Mouse (Mus musculus): Measurements from ENCODE around the gene Mon1a. TPM values are rescaled to one million over a fixed set of nuclear protein-coding genes. Genes with fewer than 3 reads are reported as not detected.

Gene Mon1a
- polyA plus RNA-seq, 1 experiment from 2014 or later = 25.2 TPM

- Histone ChIP-seq H3K9me3 (ENCODE audit: control insufficient read depth, low read length) (no peaks in the 10 kb centered on the region), H3K4me2 (ENCODE audit: low read length) (peak overlapping the region; percentile 86), H3K4me1 (replicated peaks; ENCODE audit: control insufficient read depth, insufficient read depth, low read length) (peaks cover 22% of the 10 kb centered on the region), H3K27ac (ENCODE audit: low read length) (0 out of 2 replicates have a peak overlapping the region, but pooled peaks have one; percentile 20), H3K4me3 (replicated peaks; ENCODE audit: low read length) (peak overlapping the region; percentile 64), H3K36me3 (ENCODE audit: control insufficient read depth, insufficient read depth) (no peaks in the 10 kb centered on the region), H3K9ac (replicated peaks; ENCODE audit: low read depth, low read length) (peak overlapping the region; percentile 69), H3K27me3 (replicated peaks; ENCODE audit: control insufficient read depth, insufficient read depth, low read length) (no peaks in the 10 kb centered on the region; the same call in 1 of the 2 replicates)
- WGBS = under 1% methylated on average over 41 of the region's 41 CpGs
- peak; percentile 44 for ATAC-seq
Observed at GRCm38 (mm10) chr9:107935790-107936214, 47.9 kb downstream of the Mon1a start.

DNA sequence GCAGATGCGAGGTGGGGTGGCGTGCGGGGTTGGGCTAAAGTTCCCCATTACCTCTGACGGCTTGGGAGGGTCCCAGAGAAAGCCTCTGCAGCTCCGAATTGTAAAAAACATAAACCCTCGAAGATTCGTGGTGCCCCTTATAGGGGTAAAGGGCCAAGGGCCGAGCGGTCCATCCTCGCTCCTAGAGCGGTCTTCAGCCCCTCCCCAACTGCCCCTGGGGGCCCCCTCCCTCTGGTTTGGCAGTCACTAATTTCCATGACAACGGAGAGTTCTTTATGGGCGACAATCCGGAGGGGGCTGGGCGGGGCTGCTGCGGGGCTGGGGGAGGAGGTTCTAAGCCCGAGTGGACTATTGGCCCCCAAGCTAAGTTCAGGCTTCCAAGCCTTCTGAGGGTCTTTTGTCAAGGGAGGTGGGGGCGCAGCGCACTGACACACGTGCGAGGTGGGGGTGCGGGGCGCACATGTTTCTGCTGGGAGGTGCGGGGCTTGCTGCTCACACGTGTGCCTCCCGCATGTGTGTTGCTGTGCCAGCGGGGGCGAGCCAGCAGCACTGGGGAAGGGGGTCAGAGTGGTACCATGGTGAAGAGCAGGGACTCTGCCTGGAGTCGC lies 48.4 kb downstream of the Mon1a start:
- WGBS = under 1% methylated on average over 29 of the region's 29 CpGs
- Histone ChIP-seq H3K27me3 (replicated peaks; ENCODE audit: control insufficient read depth, insufficient read depth, low read length) (no peaks in the 10 kb centered on the region; the same call in 1 of the 2 replicates), H3K4me2 (ENCODE audit: low read length) (peak overlapping the region; percentile 86), H3K36me3 (ENCODE audit: control insufficient read depth, insufficient read depth) (no peaks in the 10 kb centered on the region), H3K4me1 (replicated peaks; ENCODE audit: control insufficient read depth, insufficient read depth, low read length) (peaks cover 22% of the 10 kb centered on the region), H3K4me3 (replicated peaks; ENCODE audit: low read length) (peak overlapping the region; percentile 64), H3K9ac (replicated peaks; ENCODE audit: low read depth, low read length) (peak overlapping the region; percentile 69), H3K9me3 (ENCODE audit: control insufficient read depth, low read length) (no peaks in the 10 kb centered on the region), H3K27ac (ENCODE audit: low read length) (no peak overlapping the region)
- peak; percentile 51 for ATAC-seq

DNA sequence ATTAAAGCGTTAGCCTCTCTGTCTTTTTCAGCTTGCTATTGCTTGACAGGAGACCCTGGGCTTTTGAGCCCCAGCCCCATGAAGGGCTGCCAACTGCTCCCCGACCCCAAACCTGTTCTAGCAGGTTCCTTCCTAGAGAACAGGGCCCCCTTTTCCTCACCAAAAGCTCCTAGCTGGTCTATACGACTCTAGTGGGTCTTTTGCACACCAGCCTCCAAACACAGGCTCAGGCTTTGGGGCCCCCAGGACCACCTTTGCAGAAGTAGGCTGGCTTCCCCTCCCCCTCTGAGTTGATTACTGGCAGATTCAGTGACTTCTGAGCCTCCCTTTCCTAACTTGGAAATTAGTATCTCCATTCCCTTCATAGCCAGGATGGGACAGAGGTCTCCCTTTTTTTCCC lies 48.9 kb downstream of the Mon1a start:
- Histone ChIP-seq H3K4me2 (ENCODE audit: low read length) (peak overlapping the region; percentile 86), H3K27ac (ENCODE audit: low read length) (no peak overlapping the region), H3K27me3 (replicated peaks; ENCODE audit: control insufficient read depth, insufficient read depth, low read length) (no peaks in the 10 kb centered on the region; the same call in 1 of the 2 replicates), H3K4me3 (replicated peaks; ENCODE audit: low read length) (peak overlapping the region; percentile 64), H3K4me1 (replicated peaks; ENCODE audit: control insufficient read depth, insufficient read depth, low read length) (peaks cover 22% of the 10 kb centered on the region), H3K9ac (replicated peaks; ENCODE audit: low read depth, low read length) (peak overlapping the region; percentile 69), H3K9me3 (ENCODE audit: control insufficient read depth, low read length) (no peaks in the 10 kb centered on the region), H3K36me3 (ENCODE audit: control insufficient read depth, insufficient read depth) (no peaks in the 10 kb centered on the region)
- no peak for ATAC-seq
- WGBS = 11% methylated on average over 3 of the region's 3 CpGs

DNA sequence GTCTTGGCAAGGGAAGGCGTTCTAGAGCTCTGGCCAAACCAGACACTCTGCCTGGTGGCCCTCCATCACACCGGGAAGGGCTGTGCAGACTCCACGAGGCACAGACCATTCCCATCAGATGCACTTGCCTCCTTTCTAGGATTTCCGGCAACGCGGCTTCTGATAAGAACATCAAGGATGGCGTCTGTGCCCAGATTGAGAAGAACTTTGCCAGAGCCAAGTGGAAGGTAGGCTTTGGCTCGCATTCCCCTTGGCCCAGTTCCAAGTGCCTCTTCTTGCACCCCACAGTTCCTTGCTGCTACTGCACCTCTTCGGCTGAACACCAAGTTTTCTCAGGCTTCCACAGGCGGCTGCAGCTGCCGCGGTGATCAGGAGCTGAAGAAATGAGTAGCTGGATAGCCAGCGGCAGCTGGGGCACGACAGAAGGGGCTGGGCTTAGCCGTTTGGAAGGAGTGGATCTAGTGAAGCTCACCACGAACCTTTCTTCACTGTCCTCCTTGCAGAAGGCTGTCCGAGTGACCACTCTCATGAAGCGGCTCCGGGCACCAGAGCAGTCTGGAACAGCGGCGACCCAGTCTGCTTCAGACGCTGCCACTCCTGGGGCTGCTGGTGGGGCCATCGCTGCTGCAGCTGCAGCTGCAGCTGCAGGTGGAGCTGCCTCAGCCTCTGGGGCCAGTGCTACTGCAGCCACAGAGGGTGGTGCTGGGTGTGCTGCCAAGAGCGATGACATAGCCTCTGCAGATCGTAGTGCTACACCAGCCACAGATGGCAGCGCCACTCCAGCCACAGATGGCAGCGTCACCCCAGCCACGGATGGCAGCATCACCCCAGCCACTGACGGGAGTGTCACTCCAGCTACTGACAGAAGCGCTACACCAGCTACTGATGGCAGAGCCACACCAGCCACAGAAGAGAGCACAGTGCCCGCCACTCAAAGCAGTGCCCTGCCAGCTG lies 59.6 kb downstream of the Mon1a start:
- Histone ChIP-seq H3K27me3 (replicated peaks; ENCODE audit: control insufficient read depth, insufficient read depth, low read length) (no peaks in the 10 kb centered on the region), H3K9me3 (ENCODE audit: control insufficient read depth, low read length) (no peaks in the 10 kb centered on the region), H3K4me1 (replicated peaks; ENCODE audit: control insufficient read depth, insufficient read depth, low read length) (peaks cover 15% of the 10 kb centered on the region), H3K9ac (replicated peaks; ENCODE audit: low read depth, low read length) (no peak overlapping the region), H3K36me3 (ENCODE audit: control insufficient read depth, insufficient read depth) (no peaks in the 10 kb centered on the region), H3K4me3 (replicated peaks; ENCODE audit: low read length) (no peak overlapping the region), H3K4me2 (ENCODE audit: low read length) (no peak overlapping the region), H3K27ac (ENCODE audit: low read length) (no peak overlapping the region)
- no peak for ATAC-seq
- WGBS = 89% methylated on average over 31 of the region's 31 CpGs

DNA sequence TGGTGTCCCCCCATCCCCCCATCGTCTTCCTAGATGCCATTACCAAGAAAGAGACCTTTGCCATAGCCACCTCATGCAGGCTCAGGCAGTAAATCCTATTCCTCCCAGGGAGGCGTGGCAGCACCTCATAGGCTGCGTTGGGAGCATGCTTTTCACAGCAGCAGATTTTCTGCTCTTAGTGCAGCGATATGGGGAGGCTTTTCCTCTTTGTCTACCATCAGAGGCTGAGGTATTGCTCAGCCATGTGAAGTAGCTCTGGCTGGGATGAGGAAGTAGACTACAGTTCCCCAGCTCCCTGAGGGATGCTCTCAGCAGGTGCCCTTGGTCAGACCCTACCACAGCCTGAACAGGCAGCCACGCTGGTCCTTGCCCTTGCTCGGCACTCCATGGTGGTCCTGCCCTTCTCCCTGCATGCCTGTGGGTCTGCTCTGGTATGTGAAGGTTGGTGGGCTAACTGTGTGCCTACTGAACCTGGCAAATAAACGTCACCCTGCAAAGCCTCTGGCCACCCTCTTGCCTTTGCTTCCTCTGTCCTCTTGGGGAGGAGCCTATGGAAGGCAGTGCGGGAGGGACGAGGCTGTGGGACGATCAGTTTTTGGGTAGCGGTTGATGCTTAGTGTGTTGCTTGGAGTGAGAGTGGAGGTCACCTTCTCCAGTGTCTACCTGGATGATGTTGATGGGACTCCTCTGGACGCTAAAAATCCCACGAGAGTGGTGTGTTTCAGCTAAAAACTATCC lies 61.4 kb downstream of the Mon1a start:
- H3K4me2 ChIP-seq (ENCODE audit: low read length) = no peak overlapping the region
- H3K4me3 ChIP-seq (replicated peaks; ENCODE audit: low read length) = no peak overlapping the region
- H3K27ac ChIP-seq (ENCODE audit: low read length) = no peak overlapping the region
- no peaks in the 10 kb centered on the region for H3K27me3 ChIP-seq (replicated peaks; ENCODE audit: control insufficient read depth, insufficient read depth, low read length)
- H3K36me3 ChIP-seq (ENCODE audit: control insufficient read depth, insufficient read depth) = no peaks in the 10 kb centered on the region
- no peak for ATAC-seq
- H3K9ac ChIP-seq (replicated peaks; ENCODE audit: low read depth, low read length) = no peak overlapping the region
- peaks cover 15% of the 10 kb centered on the region for H3K4me1 ChIP-seq (replicated peaks; ENCODE audit: control insufficient read depth, insufficient read depth, low read length)
- 83% methylated on average over 13 of the region's 13 CpGs for WGBS
- H3K9me3 ChIP-seq (ENCODE audit: control insufficient read depth, low read length) = no peaks in the 10 kb centered on the region

- Histone ChIP-seq H3K27me3 (replicated peaks; ENCODE audit: control insufficient read depth, insufficient read depth, low read length) (no peaks in the 10 kb centered on the region), H3K4me1 (replicated peaks; ENCODE audit: control insufficient read depth, insufficient read depth, low read length) (peaks cover 15% of the 10 kb centered on the region), H3K9me3 (ENCODE audit: control insufficient read depth, low read length) (no peaks in the 10 kb centered on the region), H3K4me2 (ENCODE audit: low read length) (peak within 1 kb of the TSS; percentile 66), H3K9ac (replicated peaks; ENCODE audit: low read depth, low read length) (peak within 1 kb of the TSS; percentile 76), H3K36me3 (ENCODE audit: control insufficient read depth, insufficient read depth) (no peaks in the 10 kb centered on the region), H3K27ac (ENCODE audit: low read length) (peak within 1 kb of the TSS; percentile 85), H3K4me3 (replicated peaks; ENCODE audit: low read length) (peak within 1 kb of the TSS; percentile 70)
- WGBS = 92% methylated on average over 10 of the region's 10 CpGs
- no peak for ATAC-seq
Observed at GRCm38 (mm10) chr9:107949922-107950235, 61.9 kb downstream of the Mon1a start, which contains the start of gene Traip. TSS of gene Traip (plus strand) at chr9:107950136.

DNA sequence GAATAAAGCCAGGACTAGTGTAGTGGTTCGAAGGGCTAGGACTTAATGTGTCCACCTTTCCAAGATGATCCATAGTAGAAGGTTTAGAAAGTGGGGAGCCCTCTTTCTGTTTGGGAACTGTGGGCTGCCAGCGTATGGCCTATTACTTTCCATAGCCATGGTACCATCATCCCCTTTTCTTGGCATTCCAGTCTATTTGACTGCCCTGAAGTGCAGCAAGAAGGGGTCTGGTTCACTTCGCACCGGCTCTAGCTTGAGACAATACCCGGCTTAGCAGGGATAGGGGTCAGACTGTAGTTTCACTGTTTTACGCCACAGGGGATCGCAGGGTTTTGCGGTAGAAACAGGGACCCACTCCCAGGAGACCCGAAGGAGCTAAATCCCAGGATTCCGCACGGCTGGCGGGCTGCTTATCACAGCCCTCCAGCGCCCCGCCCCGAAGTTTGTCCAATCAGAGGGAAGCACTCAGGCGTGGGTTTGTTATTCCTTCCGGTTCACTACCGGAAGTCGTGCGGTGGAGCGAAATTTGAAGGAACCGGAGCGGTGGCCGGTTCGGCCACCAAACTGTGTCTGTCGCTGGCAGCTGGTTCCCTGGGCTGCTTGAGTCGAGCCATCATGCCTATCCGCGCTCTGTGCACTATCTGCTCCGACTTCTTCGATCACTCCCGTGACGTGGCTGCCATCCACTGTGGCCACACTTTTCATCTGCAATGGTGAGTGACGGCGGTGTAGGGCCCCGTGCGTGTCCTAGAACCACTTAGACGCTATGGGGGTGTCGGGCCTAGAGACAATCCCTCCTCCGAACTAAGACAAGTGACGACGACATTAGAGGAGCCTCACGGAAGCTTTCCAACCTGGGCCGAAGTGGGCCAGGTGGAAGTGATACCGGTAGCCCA lies 62.8 kb downstream of the Mon1a start:
- WGBS = 14% methylated on average over 45 of the region's 45 CpGs
- H3K9me3 ChIP-seq (ENCODE audit: control insufficient read depth, low read length) = no peaks in the 10 kb centered on the region
- H3K27ac ChIP-seq (ENCODE audit: low read length) = peak overlapping the region; percentile 85
- H3K4me3 ChIP-seq (replicated peaks; ENCODE audit: low read length) = peak overlapping the region; percentile 70
- H3K4me1 ChIP-seq (replicated peaks; ENCODE audit: control insufficient read depth, insufficient read depth, low read length) = peaks cover 15% of the 10 kb centered on the region
- peak; percentile 98 for ATAC-seq
- H3K9ac ChIP-seq (replicated peaks; ENCODE audit: low read depth, low read length) = peak overlapping the region; percentile 76
- H3K36me3 ChIP-seq (ENCODE audit: control insufficient read depth, insufficient read depth) = no peaks in the 10 kb centered on the region
- peak overlapping the region; percentile 66 for H3K4me2 ChIP-seq (ENCODE audit: low read length)
- H3K27me3 ChIP-seq (replicated peaks; ENCODE audit: control insufficient read depth, insufficient read depth, low read length) = no peaks in the 10 kb centered on the region
